Mouse (Mus musculus): ENCODE data around the gene Syvn1.

DNA sequence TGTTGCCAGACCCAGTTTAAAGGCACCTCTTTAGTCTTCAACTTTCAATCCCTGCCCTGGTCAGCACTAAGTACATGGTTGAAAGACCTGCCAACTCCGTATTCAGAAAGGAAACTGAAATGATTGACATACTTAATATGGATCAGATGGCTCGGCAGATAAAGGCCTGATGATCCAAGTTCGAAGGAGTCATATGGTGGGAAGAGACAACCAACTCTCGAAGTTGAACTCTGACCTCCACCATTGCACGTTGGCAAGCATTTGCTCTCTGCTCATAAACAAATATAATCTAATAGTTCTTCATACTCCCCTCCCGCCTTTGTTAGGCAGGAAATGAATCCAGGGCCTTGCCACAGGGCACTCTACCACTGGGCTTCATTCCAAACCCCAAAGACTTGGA is 17.4 kb upstream of the Syvn1 start:
- no peak for TF ChIP-seq MAFK (IDR thresholded peaks at IDR 0.05; ENCODE audit: insufficient read depth, low read depth, low read length)
- no peak for TF ChIP-seq ZNF384 (IDR thresholded peaks at IDR 0.05; ENCODE audit: low read depth, low read length)
- TF ChIP-seq HCFC1 (IDR thresholded peaks at IDR 0.05; ENCODE audit: borderline replicate concordance, insufficient read depth, low read length) = no peak
- TF ChIP-seq ZC3H11A (IDR thresholded peaks at IDR 0.05; ENCODE audit: borderline replicate concordance, low read depth, low read length) = no peak

Measured in ES-E14 (cell line).